Mouse (Mus musculus): ENCODE data around the gene Foxred2. TPM values are rescaled to one million over a fixed set of nuclear protein-coding genes. Genes with fewer than 3 reads are reported as not detected.

The Foxred2 gene
- total RNA-seq, 2 experiments from 2014 or later: 1.4 to 3.4 TPM

Other genes with a start within 250 kb of the Foxred2 start
- 1.1 TPM in 1 of 2 replicates, not detected in the other for gene Apol9b, start 227.7 kb downstream of the Foxred2 start, total RNA-seq (2015; ENCODE audit: low replicate concordance)
- gene Apol9b, start 227.7 kb downstream of the Foxred2 start, total RNA-seq (2017; ENCODE audit: low replicate concordance): not detected in 2 replicates
- 160 and 228 TPM in 2 replicates for gene Apol8, start 199.7 kb downstream of the Foxred2 start, total RNA-seq (2015; ENCODE audit: low replicate concordance)
- gene Apol8, start 199.7 kb downstream of the Foxred2 start, total RNA-seq (2017; ENCODE audit: low replicate concordance): 210 and 246 TPM in 2 replicates
- gene Myh9, start 114.5 kb downstream of the Foxred2 start, total RNA-seq (2015; ENCODE audit: low replicate concordance): 104 and 105 TPM in 2 replicates
- 198 and 213 TPM in 2 replicates for gene Myh9, start 114.5 kb downstream of the Foxred2 start, total RNA-seq (2017; ENCODE audit: low replicate concordance)
- 151 and 152 TPM in 2 replicates for gene Txn2, start 27.7 kb downstream of the Foxred2 start, total RNA-seq (2015; ENCODE audit: low replicate concordance)
- gene Txn2, start 27.7 kb downstream of the Foxred2 start, total RNA-seq (2017; ENCODE audit: low replicate concordance): 30.3 and 35.2 TPM in 2 replicates
- 85.1 and 85.8 TPM in 2 replicates for gene Eif3d, start 14.1 kb upstream of the Foxred2 start, total RNA-seq (2015; ENCODE audit: low replicate concordance)
- gene Eif3d, start 14.1 kb upstream of the Foxred2 start, total RNA-seq (2017; ENCODE audit: low replicate concordance): 66.9 and 68.2 TPM in 2 replicates
- gene Cacng2, start 163.3 kb upstream of the Foxred2 start, total RNA-seq (2015; ENCODE audit: low replicate concordance): not detected in 2 replicates
- gene Cacng2, start 163.3 kb upstream of the Foxred2 start, total RNA-seq (2017; ENCODE audit: low replicate concordance): not detected in 2 replicates
- gene Ift27, start 217.4 kb upstream of the Foxred2 start, total RNA-seq (2015; ENCODE audit: low replicate concordance): 19.7 and 41.4 TPM in 2 replicates
- gene Ift27, start 217.4 kb upstream of the Foxred2 start, total RNA-seq (2017; ENCODE audit: low replicate concordance): 2.5 and 6.4 TPM in 2 replicates
- not detected in 2 replicates for gene Pvalb, start 249.7 kb upstream of the Foxred2 start, total RNA-seq (2015; ENCODE audit: low replicate concordance)
- not detected in 2 replicates for gene Pvalb, start 249.7 kb upstream of the Foxred2 start, total RNA-seq (2017; ENCODE audit: low replicate concordance)

Data from erythroid progenitor cell, adult 5-6 weeks (primary cell).